Mouse (Mus musculus) bone marrow, adult 2 months (tissue): ENCODE data around the gene Agap2.

Experiments used
- CTCF ChIP-seq: fragments of 200-500 bp; IDR thresholded peaks from 2 replicates; pipeline ENCODE4 v1.5.1; 2011; ENCODE audit warnings: low read length, control low read depth; ENCODE audit not compliant: control insufficient read depth, insufficient read depth
- POLR2A ChIP-seq: fragments of 200-500 bp; IDR thresholded peaks from 2 replicates; pipeline ENCODE4 v1.6.1; 2011; ENCODE audit warnings: low read depth, mild to moderate bottlenecking, control low read depth, low read length, borderline replicate concordance; ENCODE audit not compliant: control insufficient read depth

DNA sequence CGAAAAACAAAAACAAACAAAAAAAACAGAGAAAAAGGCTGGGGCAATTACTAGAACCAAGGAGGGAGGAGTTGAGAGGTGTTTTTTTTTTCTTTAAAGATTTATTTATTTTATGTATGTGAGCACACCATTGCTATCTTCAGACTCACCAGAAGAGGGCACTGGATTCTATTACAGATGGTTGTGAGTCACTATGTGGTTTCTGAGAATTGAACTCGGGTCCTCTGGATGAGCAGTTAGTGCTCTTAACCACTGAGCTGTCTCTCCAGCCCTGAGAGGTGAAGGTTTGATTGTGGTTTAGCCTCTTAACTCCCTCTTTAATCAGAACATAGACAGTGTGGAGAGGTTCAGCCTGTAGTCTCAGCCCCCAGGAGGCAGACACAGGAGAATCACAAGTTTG, 40.0 kb downstream of the Agap2 start:
- TF ChIP-seq POLR2A (no peak), CTCF (no peak)
